Mouse (Mus musculus) MEL (cell line): ENCODE results near the gene Zfp993.
"Not testable (repeated sequence)": the region's sequence is repeated elsewhere in the genome, so short reads cannot be mapped to it uniquely, and the experiment has no call there.

Experiments
- CHD2 ChIP-seq: IDR thresholded peaks from 2 replicates; pipeline ENCODE4 v1.6.1; 2011; ENCODE audit warnings: low read length, improper control_type of control experiment
- CTCF ChIP-seq, 3 experiments: IDR thresholded peaks in 2 of 3; conservative IDR thresholded peaks in 1 of 3; 2 replicates each; pipeline ENCODE4 v1.5.1; 2011 to 2012; ENCODE audit warnings: low read length in 3 of 3, low read depth in 2 of 3, mild to moderate bottlenecking in 2 of 3, improper control_type of control experiment in 1 of 3, inconsistent platforms in 1 of 3, mixed read lengths in 1 of 3, moderate library complexity in 1 of 3; ENCODE audit not compliant: control insufficient read depth in 1 of 3, insufficient read depth in 1 of 3, poor library complexity in 1 of 3, severe bottlenecking in 1 of 3
- E2F4 ChIP-seq: IDR thresholded peaks from 2 replicates; pipeline ENCODE4 v1.6.1; 2011; ENCODE audit warnings: low read depth, low read length, improper control_type of control experiment, borderline replicate concordance
- EP300 ChIP-seq, 2 experiments: IDR thresholded peaks; 2 replicates each; pipeline ENCODE4 v1.6.1; 2011; ENCODE audit warnings: improper control_type of control experiment in 2 of 2, low read length in 2 of 2, low read depth in 1 of 2, mild to moderate bottlenecking in 1 of 2
- ETS1 ChIP-seq: IDR thresholded peaks from 2 replicates; pipeline ENCODE4 v1.6.1; 2012; ENCODE audit warnings: low read depth, mild to moderate bottlenecking, inconsistent platforms, low read length, improper control_type of control experiment, moderate library complexity
- POLR2A ChIP-seq, 2 experiments: IDR thresholded peaks; 2 replicates each; pipeline ENCODE4 v1.6.1; 2011 to 2012; ENCODE audit warnings: low read length in 2 of 2, mild to moderate bottlenecking in 2 of 2, control low read depth in 1 of 2, improper control_type of control experiment in 1 of 2, low read depth in 1 of 2, moderate library complexity in 1 of 2; ENCODE audit not compliant: control insufficient read depth in 1 of 2, insufficient read depth in 1 of 2, poor library complexity in 1 of 2
- POLR2AphosphoS5 ChIP-seq: IDR thresholded peaks from 2 replicates; pipeline ENCODE4 v1.6.1; 2012; ENCODE audit warnings: low read depth, borderline replicate concordance, mild to moderate bottlenecking, inconsistent platforms, low read length, moderate library complexity, mixed read lengths
- USF1 ChIP-seq: IDR thresholded peaks from 2 replicates; pipeline ENCODE4 v1.6.1; 2014; ENCODE audit warnings: low read depth, mild to moderate bottlenecking, inconsistent platforms, low read length, improper control_type of control experiment, moderate library complexity
- ZC3H11A ChIP-seq: IDR thresholded peaks from 2 replicates; pipeline ENCODE4 v1.6.1; 2012; ENCODE audit warnings: low read depth, mild to moderate bottlenecking, inconsistent platforms, low read length, improper control_type of control experiment
- ZKSCAN1 ChIP-seq: IDR thresholded peaks from 2 replicates; pipeline ENCODE4 v1.6.1; 2012; ENCODE audit warnings: low read depth, mild to moderate bottlenecking, inconsistent platforms, low read length, improper control_type of control experiment, moderate library complexity
- ZNF384 ChIP-seq: IDR thresholded peaks from 2 replicates; pipeline ENCODE4 v1.6.1; 2012; ENCODE audit warnings: low read depth, mild to moderate bottlenecking, inconsistent platforms, low read length, improper control_type of control experiment

- not testable (repeated sequence) for TF ChIP-seq POLR2A (IDR thresholded peaks at IDR 0.05; ENCODE audit: control insufficient read depth in 1 of 2, insufficient read depth in 1 of 2, low read depth in 1 of 2, low read length in 2 of 2, poor library complexity in 1 of 2); CTCF (IDR thresholded peaks at IDR 0.05 in 2 of 3, conservative IDR thresholded peaks at IDR 0.05 in 1 of 3; ENCODE audit: control insufficient read depth in 1 of 3, insufficient read depth in 1 of 3, low read depth in 2 of 3, low read length in 3 of 3, poor library complexity in 1 of 3, severe bottlenecking in 1 of 3); EP300 (IDR thresholded peaks at IDR 0.05; ENCODE audit: low read depth in 1 of 2, low read length in 2 of 2); E2F4; CHD2; POLR2AphosphoS5; ZC3H11A; USF1; ZKSCAN1; ETS1; ZNF384
Observed at GRCm38 (mm10) chr4:146650115-146650514, 39.4 kb downstream of the Zfp993 start.
